Mouse (Mus musculus) MEL (cell line): ENCODE measurements around the gene Cd79b. TPM values are rescaled to one million over a fixed set of nuclear protein-coding genes. Genes with fewer than 3 reads are reported as not detected.

ENCODE experiments used
- DNase-seq: peaks from one replicate; pipeline ENCODE4 v3.0.0; 2011; ENCODE audit warnings: low read depth, low spot score
- H3K27ac ChIP-seq: 2 replicates; pipeline ENCODE4 v1.5.1; 2012; ENCODE audit warnings: low read depth, mild to moderate bottlenecking, control low read depth, low read length, moderate library complexity; ENCODE audit not compliant: control insufficient read depth
- H3K27me3 ChIP-seq, 2 experiments: fragments of 150-350 bp in 1 of 2; sonication (generic) in 1 of 2; 2 replicates each; pipeline ENCODE4 v1.6.1; 2012; ENCODE audit warnings: low read length in 2 of 2, mild to moderate bottlenecking in 2 of 2, improper control_type of control experiment in 1 of 2, moderate library complexity in 1 of 2; ENCODE audit not compliant: insufficient read depth in 2 of 2, control insufficient read depth in 1 of 2
- H3K36me3 ChIP-seq, 2 experiments: 2 replicates each; pipeline ENCODE4 v1.6.1; 2012 to 2014; ENCODE audit warnings: low read length in 2 of 2, improper control_type of control experiment in 1 of 2, inconsistent platforms in 1 of 2, mild to moderate bottlenecking in 1 of 2; ENCODE audit not compliant: insufficient read depth in 2 of 2, control insufficient read depth in 1 of 2
- H3K4me1 ChIP-seq, 2 experiments: fragments of 150-350 bp in 1 of 2; sonication (generic) in 1 of 2; 2 replicates each; pipeline ENCODE4 v1.6.1; 2012; ENCODE audit warnings: low read length in 2 of 2, improper control_type of control experiment in 1 of 2, mild to moderate bottlenecking in 1 of 2; ENCODE audit not compliant: insufficient read depth in 2 of 2, control insufficient read depth in 1 of 2
- H3K4me3 ChIP-seq, 2 experiments: fragments of 150-350 bp in 1 of 2; sonication (generic) in 1 of 2; 2 replicates each; pipeline ENCODE4 v1.5.1; 2012; ENCODE audit warnings: low read depth in 2 of 2, low read length in 2 of 2, mild to moderate bottlenecking in 2 of 2, moderate library complexity in 2 of 2, control low read depth in 1 of 2, improper control_type of control experiment in 1 of 2; ENCODE audit not compliant: control insufficient read depth in 1 of 2, insufficient read depth in 1 of 2
- H3K79me2 ChIP-seq: 2 replicates; pipeline ENCODE4 v1.6.1; 2012; ENCODE audit warnings: mild to moderate bottlenecking, low read length, moderate library complexity; ENCODE audit not compliant: control insufficient read depth, poor library complexity, insufficient read depth
- H3K9ac ChIP-seq: 2 replicates; pipeline ENCODE4 v1.6.1; 2012; ENCODE audit warnings: low read depth, mild to moderate bottlenecking, control low read depth, low read length, moderate library complexity; ENCODE audit not compliant: control insufficient read depth, poor library complexity, severe bottlenecking
- H3K9me3 ChIP-seq: fragments of 150-350 bp; sonication (generic); replicated peaks from 2 replicates; pipeline ENCODE4 v1.6.1; 2012; ENCODE audit warnings: mild to moderate bottlenecking, low read length, improper control_type of control experiment, moderate library complexity; ENCODE audit not compliant: insufficient read depth
- BHLHE40 ChIP-seq: IDR thresholded peaks from 2 replicates; pipeline ENCODE4 v1.6.1; 2012; ENCODE audit warnings: low read depth, mild to moderate bottlenecking, inconsistent platforms, low read length, improper control_type of control experiment, borderline replicate concordance
- CHD1 ChIP-seq: IDR thresholded peaks from 2 replicates; pipeline ENCODE4 v1.6.1; 2012; ENCODE audit warnings: low read depth, mild to moderate bottlenecking, inconsistent platforms, low read length, improper control_type of control experiment
- CTCF ChIP-seq, 3 experiments: IDR thresholded peaks in 2 of 3; conservative IDR thresholded peaks in 1 of 3; 2 replicates each; pipeline ENCODE4 v1.5.1; 2011 to 2012; ENCODE audit warnings: low read length in 3 of 3, low read depth in 2 of 3, mild to moderate bottlenecking in 2 of 3, improper control_type of control experiment in 1 of 3, inconsistent platforms in 1 of 3, mixed read lengths in 1 of 3, moderate library complexity in 1 of 3; ENCODE audit not compliant: control insufficient read depth in 1 of 3, insufficient read depth in 1 of 3, poor library complexity in 1 of 3, severe bottlenecking in 1 of 3
- ELF1 ChIP-seq: IDR thresholded peaks from 2 replicates; pipeline ENCODE4 v1.6.1; 2014; ENCODE audit warnings: low read depth, mild to moderate bottlenecking, inconsistent platforms, low read length, improper control_type of control experiment, moderate library complexity
- EP300 ChIP-seq, 2 experiments: IDR thresholded peaks; 2 replicates each; pipeline ENCODE4 v1.6.1; 2011; ENCODE audit warnings: improper control_type of control experiment in 2 of 2, low read length in 2 of 2, low read depth in 1 of 2, mild to moderate bottlenecking in 1 of 2
- GABPA ChIP-seq: IDR thresholded peaks from 2 replicates; pipeline ENCODE4 v1.6.1; 2012; ENCODE audit warnings: low read depth, mild to moderate bottlenecking, inconsistent platforms, low read length, improper control_type of control experiment, moderate library complexity
- KAT2A ChIP-seq: conservative IDR thresholded peaks from 2 replicates; pipeline ENCODE4 v1.6.1; 2012; ENCODE audit warnings: low read depth, low read length, improper control_type of control experiment, inconsistent platforms
- MAFK ChIP-seq: IDR thresholded peaks from 2 replicates; pipeline ENCODE4 v1.6.1; 2011; ENCODE audit warnings: low read depth, mild to moderate bottlenecking, low read length, improper control_type of control experiment, borderline replicate concordance
- NRF1 ChIP-seq: IDR thresholded peaks from 2 replicates; pipeline ENCODE4 v1.6.1; 2014; ENCODE audit warnings: low read depth, mild to moderate bottlenecking, inconsistent platforms, low read length, improper control_type of control experiment, moderate library complexity; ENCODE audit not compliant: poor library complexity, insufficient read depth, severe bottlenecking
- POLR2A ChIP-seq, 2 experiments: IDR thresholded peaks; 2 replicates each; pipeline ENCODE4 v1.6.1; 2011 to 2012; ENCODE audit warnings: low read length in 2 of 2, mild to moderate bottlenecking in 2 of 2, control low read depth in 1 of 2, improper control_type of control experiment in 1 of 2, low read depth in 1 of 2, moderate library complexity in 1 of 2; ENCODE audit not compliant: control insufficient read depth in 1 of 2, insufficient read depth in 1 of 2, poor library complexity in 1 of 2
- RAD21 ChIP-seq: IDR thresholded peaks from 2 replicates; pipeline ENCODE4 v1.6.1; 2011; ENCODE audit warnings: mild to moderate bottlenecking, low read depth, low read length, improper control_type of control experiment
- RCOR1 ChIP-seq: IDR thresholded peaks from 2 replicates; pipeline ENCODE4 v1.6.1; 2012; ENCODE audit warnings: low read depth, mild to moderate bottlenecking, inconsistent platforms, low read length, improper control_type of control experiment
- UBTF ChIP-seq: IDR thresholded peaks from 2 replicates; pipeline ENCODE4 v1.6.1; 2012; ENCODE audit warnings: low read depth, mild to moderate bottlenecking, inconsistent platforms, low read length, improper control_type of control experiment, moderate library complexity, borderline replicate concordance; ENCODE audit not compliant: insufficient read depth
- USF1 ChIP-seq: IDR thresholded peaks from 2 replicates; pipeline ENCODE4 v1.6.1; 2014; ENCODE audit warnings: low read depth, mild to moderate bottlenecking, inconsistent platforms, low read length, improper control_type of control experiment, moderate library complexity
- ZKSCAN1 ChIP-seq: IDR thresholded peaks from 2 replicates; pipeline ENCODE4 v1.6.1; 2012; ENCODE audit warnings: low read depth, mild to moderate bottlenecking, inconsistent platforms, low read length, improper control_type of control experiment, moderate library complexity
- ZMIZ1 ChIP-seq: IDR thresholded peaks from 2 replicates; pipeline ENCODE4 v1.6.1; 2012; ENCODE audit warnings: low read depth, mild to moderate bottlenecking, inconsistent platforms, low read length, improper control_type of control experiment, moderate library complexity
- ZNF384 ChIP-seq: IDR thresholded peaks from 2 replicates; pipeline ENCODE4 v1.6.1; 2012; ENCODE audit warnings: low read depth, mild to moderate bottlenecking, inconsistent platforms, low read length, improper control_type of control experiment
- polyA plus RNA-seq, 2 experiments: library from polyadenylated mRNA; stranded (reverse) in 1 of 2; unstranded in 1 of 2; fragments of >175 nt in 1 of 2; fragments of >200 nt in 1 of 2; gene quantifications; 2 replicates each; pipeline versions ENCODE4 v1.2.1 to v1.2.4; 2012; ENCODE audit warnings: low replicate concordance in 2 of 2, low read depth in 1 of 2; ENCODE audit not compliant: insufficient read length in 2 of 2, insufficient read depth in 1 of 2, missing spikeins in 1 of 2
- total RNA-seq: library from RNA; depleted of rRNA; stranded (reverse); fragments of 300-350 nt; gene quantifications from 2 replicates; pipeline ENCODE4 v1.2.3, GENCODE M21; 2012

The Cd79b gene
- total and polyA plus RNA-seq, 3 experiments = 0.54 to 2.4 TPM; not detected in 1

- H3K27ac ChIP-seq = no peak overlapping the region
- H3K36me3 ChIP-seq = no peaks in the 10 kb centered on the region
- TF ChIP-seq UBTF (no peak), BHLHE40 (no peak), KAT2A (no peak), GABPA (no peak), RCOR1 (no peak), CTCF (IDR thresholded peaks at IDR 0.05 in 2 of 3, conservative IDR thresholded peaks at IDR 0.05 in 1 of 3; ENCODE audit: control insufficient read depth in 1 of 3, insufficient read depth in 1 of 3, low read depth in 2 of 3, low read length in 3 of 3, poor library complexity in 1 of 3, severe bottlenecking in 1 of 3) (no peak), CHD1 (no peak)
- H3K9ac ChIP-seq = no peak overlapping the region
- H3K4me3 ChIP-seq = no peak overlapping the region
- no peak for DNase-seq
- no peaks in the 10 kb centered on the region for H3K9me3 ChIP-seq
- H3K27me3 ChIP-seq = no peaks in the 10 kb centered on the region
- H3K4me1 ChIP-seq = no peaks in the 10 kb centered on the region
- no peaks in the 10 kb centered on the region for H3K79me2 ChIP-seq
Measured at GRCm38 (mm10) chr11:106286206-106286605, 28.4 kb downstream of the Cd79b start.

GRCm38 (mm10) chr11:106284126-106284525 lies 30.4 kb downstream of the Cd79b start:
- DNase-seq = no peak
- Histone ChIP-seq H3K36me3 (no peaks in the 10 kb centered on the region), H3K4me3 (no peak overlapping the region), H3K9ac (no peak overlapping the region), H3K79me2 (no peaks in the 10 kb centered on the region), H3K27me3 (no peaks in the 10 kb centered on the region), H3K9me3 (no peaks in the 10 kb centered on the region), H3K4me1 (no peaks in the 10 kb centered on the region), H3K27ac (no peak overlapping the region)
- TF ChIP-seq CHD1 = no peak
- TF ChIP-seq CTCF (IDR thresholded peaks at IDR 0.05 in 2 of 3, conservative IDR thresholded peaks at IDR 0.05 in 1 of 3; ENCODE audit: control insufficient read depth in 1 of 3, insufficient read depth in 1 of 3, low read depth in 2 of 3, low read length in 3 of 3, poor library complexity in 1 of 3, severe bottlenecking in 1 of 3) = no peak
- no peak for TF ChIP-seq ZMIZ1
- TF ChIP-seq EP300 (IDR thresholded peaks at IDR 0.05; ENCODE audit: low read depth in 1 of 2, low read length in 2 of 2) = no peak
- no peak for TF ChIP-seq NRF1
- no peak for TF ChIP-seq USF1
- no peak for TF ChIP-seq MAFK
- TF ChIP-seq ZKSCAN1 = no peak
- TF ChIP-seq ELF1 = no peak
- TF ChIP-seq ZNF384 = no peak
- no peak for TF ChIP-seq POLR2A (IDR thresholded peaks at IDR 0.05; ENCODE audit: control insufficient read depth in 1 of 2, insufficient read depth in 1 of 2, low read depth in 1 of 2, low read length in 2 of 2, poor library complexity in 1 of 2)
- TF ChIP-seq RAD21 = no peak
